8 mouse cellular contexts compared by ENCODE assay signal in genomic region chr14:54191594-54192461, GRCm38 (mm10).
A peak's percentile ranks its signal among the peaks of the same experiment; 100 is the strongest.
DNase-seq lines count a peak whose midpoint lies in the region; ATAC-seq and TF ChIP-seq lines count a peak whose summit lies in the region.

No protein-coding gene starts in this region.

- peak; percentile 21; the same call in 1 of the 2 replicates for ATAC-seq in lung, embryonic 16.5 days (ENCODE audit: low read depth)
- ATAC-seq in hindbrain, embryonic 12.5 days (ENCODE audit: low FRiP score), result peak; percentile 51; the same call in 1 of the 2 replicates
- no peak for ATAC-seq in liver, embryonic 11.5 days (replicated peaks; ENCODE audit: low FRiP score)

- no peak overlapping the region for H3K9ac ChIP-seq in lung, embryonic 16.5 days (ENCODE audit: low read length)
- H3K9ac ChIP-seq in hindbrain, embryonic 12.5 days, result no peak overlapping the region
- H3K9ac ChIP-seq in liver, embryonic 11.5 days (ENCODE audit: low read depth, low read length), result no peak overlapping the region

- no peaks in the 10 kb centered on the region for H3K27me3 ChIP-seq in lung, embryonic 16.5 days (ENCODE audit: control insufficient read depth, insufficient read depth, low read depth, low read length)
- H3K27me3 ChIP-seq in hindbrain, embryonic 12.5 days, result no peaks in the 10 kb centered on the region
- no peaks in the 10 kb centered on the region; the same call in 1 of the 2 replicates for H3K27me3 ChIP-seq in liver, embryonic 11.5 days (replicated peaks; ENCODE audit: control insufficient read depth, insufficient read depth, low read length)

- TF ChIP-seq POLR2A in embryonic fibroblast, embryonic 13.5 days (IDR thresholded peaks at IDR 0.05; ENCODE audit: low read depth, low read length), result no peak

- no peaks in the 10 kb centered on the region for H3K9me3 ChIP-seq in lung, embryonic 16.5 days (ENCODE audit: control insufficient read depth, low read length)
- no peaks in the 10 kb centered on the region for H3K9me3 ChIP-seq in hindbrain, embryonic 12.5 days (replicated peaks)
- no peaks in the 10 kb centered on the region for H3K9me3 ChIP-seq in liver, embryonic 11.5 days (ENCODE audit: control insufficient read depth, low read length)

- TF ChIP-seq CTCF in embryonic fibroblast, embryonic 13.5 days (IDR thresholded peaks at IDR 0.05; ENCODE audit: borderline replicate concordance, insufficient read depth, low read length), result no peak

- DNase-seq in lung, postnatal 36 days, result no peak
- peak; percentile 6 to 12 for DNase-seq in left cerebral cortex, adult 18-20 months (ENCODE audit: low spot score in 2 of 2)
- DNase-seq in embryo, embryonic 11 days, result no peak
- no peak for DNase-seq in liver, embryonic 11.5 days (ENCODE audit: low spot score)
- no peak for DNase-seq in adrenal gland, postnatal 36 days

- H3K27ac ChIP-seq in lung, embryonic 16.5 days (ENCODE audit: low read length), result no peak overlapping the region
- H3K27ac ChIP-seq in embryonic fibroblast, embryonic 13.5 days (ENCODE audit: insufficient read depth, low read length), result peak overlapping the region; percentile 35; the same call in 1 of the 2 replicates
- no peak overlapping the region for H3K27ac ChIP-seq in hindbrain, embryonic 12.5 days
- no peak overlapping the region for H3K27ac ChIP-seq in liver, embryonic 11.5 days (ENCODE audit: low read depth, low read length)

- 65% methylated on average over 18 of the region's 18 CpGs for WGBS in lung, embryonic 16.5 days
- WGBS in hindbrain, embryonic 12.5 days, result 54% methylated on average over 18 of the region's 18 CpGs
- 79% methylated on average over 18 of the region's 18 CpGs for WGBS in liver, embryonic 11.5 days

- H3K4me1 ChIP-seq in lung, embryonic 16.5 days (replicated peaks; ENCODE audit: control insufficient read depth, insufficient read depth, low read length), result 0 out of 2 replicates have a peak, but pooled peaks cover 8% of the 10 kb centered on the region
- peaks cover 10% of the 10 kb centered on the region; the same call in 1 of the 2 replicates for H3K4me1 ChIP-seq in embryonic fibroblast, embryonic 13.5 days (ENCODE audit: control insufficient read depth, insufficient read depth, low read length)
- peaks cover 29% of the 10 kb centered on the region for H3K4me1 ChIP-seq in hindbrain, embryonic 12.5 days
- H3K4me1 ChIP-seq in liver, embryonic 11.5 days (replicated peaks; ENCODE audit: control insufficient read depth, insufficient read depth, low read length), result no peaks in the 10 kb centered on the region; the same call in 1 of the 2 replicates

- no peak overlapping the region for H3K4me3 ChIP-seq in lung, embryonic 16.5 days (ENCODE audit: low read length)
- H3K4me3 ChIP-seq in embryonic fibroblast, embryonic 13.5 days (ENCODE audit: insufficient read depth, low read length), result no peak overlapping the region
- no peak overlapping the region for H3K4me3 ChIP-seq in hindbrain, embryonic 12.5 days
- no peak overlapping the region for H3K4me3 ChIP-seq in liver, embryonic 11.5 days (ENCODE audit: low read depth, low read length)

- no peaks in the 10 kb centered on the region for H3K36me3 ChIP-seq in lung, embryonic 16.5 days (ENCODE audit: control insufficient read depth, insufficient read depth, low read length)
- no peaks in the 10 kb centered on the region for H3K36me3 ChIP-seq in hindbrain, embryonic 12.5 days
- H3K36me3 ChIP-seq in liver, embryonic 11.5 days (ENCODE audit: control insufficient read depth, insufficient read depth, low read length), result no peaks in the 10 kb centered on the region

- H3K4me2 ChIP-seq in lung, embryonic 16.5 days (ENCODE audit: low read depth, low read length), result no peak overlapping the region
- 0 out of 2 replicates have a peak overlapping the region, but pooled peaks have one; percentile 15 for H3K4me2 ChIP-seq in hindbrain, embryonic 12.5 days (replicated peaks)
- no peak overlapping the region for H3K4me2 ChIP-seq in liver, embryonic 11.5 days

Comparison
In these comparisons a context has a peak if more than half of its experiments do, and no peak if none do; other contexts are left out.
1. DNase-seq: peak in left cerebral cortex, adult 18-20 months (2 of 2); none in lung, postnatal 36 days (single experiment), embryo, embryonic 11 days (single experiment), liver, embryonic 11.5 days (single experiment) and adrenal gland, postnatal 36 days (0 of 2).